Mouse (Mus musculus) hindlimb bud, embryonic 11.5 days (tissue): ENCODE measurements around the gene Ofcc1.
A peak's percentile ranks its signal among the peaks of the same experiment; 100 is the strongest.

Experiments
- DNase-seq: peaks from one replicate; pipeline ENCODE4 v3.0.0-alpha.2; 2012; ENCODE audit warnings: low read depth, low spot score; ENCODE audit errors: extremely low spot score

Gene Ofcc1

GRCm38 (mm10) chr13:40258757-40259156 lies 102.5 kb downstream of the Ofcc1 start:
- no peak for DNase-seq

DNA sequence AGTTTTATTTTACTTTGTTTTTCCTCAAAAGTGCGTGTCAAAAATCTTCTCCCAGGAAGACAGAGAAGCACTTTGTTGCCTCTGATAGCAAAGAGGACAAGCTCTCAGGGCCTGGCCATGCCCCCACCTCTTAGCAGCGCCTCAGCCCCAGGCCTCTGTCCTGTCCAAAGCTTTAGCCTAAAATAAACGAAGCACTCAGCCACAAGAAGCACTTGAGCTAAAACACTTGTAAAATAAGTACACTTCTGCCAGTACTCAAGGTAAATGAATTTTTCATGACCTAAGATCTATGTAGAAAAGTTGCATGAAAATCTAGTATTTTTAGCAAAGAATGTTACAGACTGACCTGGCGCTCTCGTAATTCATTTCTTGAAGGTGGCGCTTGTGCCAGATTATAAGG lies 117.4 kb downstream of the Ofcc1 start:
- DNase-seq = no peak

DNA sequence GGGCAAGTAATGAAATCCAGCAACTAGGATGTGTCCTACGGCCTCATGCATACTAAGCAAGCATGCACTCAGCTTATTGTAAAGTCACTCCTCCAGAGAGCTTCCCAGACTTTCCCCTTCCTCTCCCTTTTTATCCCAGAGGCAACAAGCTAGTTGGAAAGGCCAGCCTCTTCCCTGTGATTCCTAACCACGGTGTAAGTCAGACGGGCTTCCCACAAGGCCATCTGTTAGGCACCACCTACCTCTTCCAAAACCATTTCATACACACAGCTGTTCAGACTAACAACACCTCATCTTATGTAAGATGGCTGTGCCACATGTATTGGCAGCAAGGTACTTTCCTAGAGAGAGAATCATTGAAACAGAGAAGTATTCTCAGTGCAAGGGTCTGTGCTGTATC lies 124.9 kb downstream of the Ofcc1 start:
- DNase-seq = no peak

DNA sequence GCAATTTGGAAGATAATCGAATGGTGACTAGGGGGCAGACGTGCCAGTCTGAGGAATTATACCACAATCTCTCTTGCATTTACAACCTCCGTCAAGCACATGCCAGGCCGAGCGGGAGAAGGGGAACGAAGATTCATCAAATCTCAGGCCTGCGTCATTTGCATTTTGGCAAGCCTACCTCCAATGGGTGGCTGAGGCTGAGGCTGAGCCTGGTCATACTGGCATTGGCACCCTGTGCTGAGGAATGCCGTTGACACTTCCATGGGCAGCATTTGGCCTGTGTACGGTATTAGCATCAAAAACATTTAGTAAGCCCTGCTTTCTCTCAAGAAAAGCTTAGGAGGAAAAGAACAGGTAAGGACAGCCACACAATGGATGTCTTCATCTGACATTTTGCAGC lies 152.9 kb downstream of the Ofcc1 start:
- no peak for DNase-seq

DNA sequence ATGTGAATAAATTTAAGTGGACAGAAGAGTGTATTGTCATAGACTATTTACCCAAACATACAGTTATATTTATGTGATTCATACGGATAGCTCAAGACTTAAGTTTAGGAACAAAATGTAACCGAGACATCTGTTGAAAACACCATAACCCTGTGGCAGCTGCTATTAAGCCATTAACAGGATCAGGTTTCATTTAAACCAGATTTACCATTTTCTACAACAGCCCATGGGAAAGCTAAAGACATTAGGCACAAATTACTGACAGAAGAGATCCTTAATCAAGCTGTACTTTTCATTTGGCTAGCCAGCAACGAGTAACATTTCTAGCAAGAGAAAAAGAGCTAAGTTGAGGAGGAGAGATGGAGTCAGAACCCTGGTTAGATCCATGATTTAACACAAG lies 179.5 kb downstream of the Ofcc1 start:
- DNase-seq = peak; percentile 33

DNA sequence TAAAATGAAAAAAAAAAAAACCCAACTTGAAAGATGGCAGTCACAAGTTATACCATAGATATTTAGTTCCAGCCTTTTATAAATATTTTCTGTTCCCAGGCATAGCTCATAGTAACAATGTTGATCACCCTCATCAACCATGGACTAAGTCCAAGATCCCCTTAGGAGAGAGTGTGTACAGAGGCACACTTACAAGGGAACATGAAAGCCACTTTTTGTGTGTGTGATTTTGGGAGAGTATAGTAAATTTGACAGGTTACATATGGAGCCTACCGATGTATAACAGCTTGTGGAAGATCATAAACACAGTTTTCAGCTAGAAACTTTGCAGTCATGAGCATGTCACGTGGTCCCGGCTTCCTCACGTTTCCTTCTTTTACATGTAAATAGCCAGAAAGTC lies 189.5 kb downstream of the Ofcc1 start:
- DNase-seq = no peak

DNA sequence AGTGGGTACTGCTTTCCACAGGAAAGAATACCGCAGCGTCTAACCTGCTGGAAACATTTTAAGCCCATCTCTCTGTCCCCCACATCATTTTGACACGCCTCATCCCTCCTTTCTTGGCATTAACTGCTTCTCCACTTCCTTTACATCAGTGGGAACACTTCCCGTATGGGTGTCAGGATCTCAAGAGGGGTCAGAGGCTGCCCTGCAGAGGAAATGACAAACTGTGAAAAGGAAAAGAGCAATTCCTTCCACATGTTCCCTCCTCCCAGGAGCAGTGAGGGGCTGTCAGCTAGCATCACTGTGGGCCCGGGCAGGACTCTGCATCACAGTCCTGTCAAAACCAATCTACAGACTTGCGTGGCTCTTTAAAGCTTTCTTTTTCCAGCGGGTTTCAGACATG lies 193.4 kb downstream of the Ofcc1 start:
- peak; percentile 12 for DNase-seq

GRCm38 (mm10) chr13:40155466-40155865 lies 205.8 kb downstream of the Ofcc1 start:
- no peak for DNase-seq

DNA sequence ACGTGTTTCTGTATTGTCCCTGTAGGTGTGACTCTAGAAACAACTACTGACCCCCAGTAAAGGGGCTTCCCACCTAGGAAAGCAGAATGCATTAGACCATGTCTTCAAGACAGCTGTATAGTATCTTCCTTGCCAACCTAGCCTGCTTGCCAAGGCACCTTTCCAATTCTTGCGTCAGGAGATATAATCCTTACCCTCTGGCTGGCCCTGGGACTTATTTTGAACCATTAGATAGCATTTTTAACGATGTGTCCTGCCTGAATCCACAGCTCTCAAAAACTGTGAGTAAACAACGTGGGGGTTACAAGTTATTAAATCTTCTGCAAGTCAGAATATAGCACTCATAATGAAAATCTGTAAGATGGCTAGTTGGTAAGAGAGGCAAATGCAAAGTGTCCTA lies 221.3 kb downstream of the Ofcc1 start:
- DNase-seq = no peak

DNA sequence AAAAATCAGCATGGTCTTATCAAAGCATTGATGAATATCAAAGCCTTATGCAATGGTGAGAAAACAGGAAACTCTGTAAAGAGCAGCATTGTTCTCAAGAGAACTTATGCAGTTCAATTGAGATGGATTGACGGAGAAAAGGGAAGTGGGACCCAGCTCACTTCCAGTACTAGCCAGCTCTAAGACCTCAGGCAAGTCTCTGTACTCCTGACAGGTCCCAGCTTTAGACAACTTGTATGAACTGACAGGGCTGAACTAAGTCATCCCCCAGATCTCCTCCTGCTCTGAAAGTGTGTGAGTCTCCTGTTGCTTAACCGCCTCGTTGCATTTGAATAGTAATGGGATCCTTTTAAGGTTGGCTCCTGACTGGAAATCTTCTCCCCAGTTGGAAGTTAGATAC lies 225.2 kb downstream of the Ofcc1 start:
- DNase-seq = no peak

DNA sequence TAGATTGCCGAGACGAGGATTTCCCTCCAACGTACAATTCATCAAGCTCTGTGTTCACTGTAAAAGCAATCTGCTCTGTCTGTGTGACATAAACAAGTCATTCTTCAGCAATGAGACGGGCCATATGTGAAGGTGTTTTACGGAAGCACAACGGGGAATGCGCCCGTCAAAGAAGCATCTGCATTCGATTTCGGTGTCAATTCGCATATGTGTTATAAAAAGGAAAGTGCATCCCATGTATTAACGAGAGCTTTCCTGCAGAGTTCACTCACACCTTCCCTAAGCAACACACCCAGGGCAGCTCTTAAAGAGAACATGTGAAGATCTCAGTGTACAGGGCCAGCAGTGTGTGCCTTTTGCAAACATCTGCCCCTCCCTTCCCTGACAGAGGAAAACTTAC lies 225.6 kb downstream of the Ofcc1 start:
- DNase-seq = no peak

DNA sequence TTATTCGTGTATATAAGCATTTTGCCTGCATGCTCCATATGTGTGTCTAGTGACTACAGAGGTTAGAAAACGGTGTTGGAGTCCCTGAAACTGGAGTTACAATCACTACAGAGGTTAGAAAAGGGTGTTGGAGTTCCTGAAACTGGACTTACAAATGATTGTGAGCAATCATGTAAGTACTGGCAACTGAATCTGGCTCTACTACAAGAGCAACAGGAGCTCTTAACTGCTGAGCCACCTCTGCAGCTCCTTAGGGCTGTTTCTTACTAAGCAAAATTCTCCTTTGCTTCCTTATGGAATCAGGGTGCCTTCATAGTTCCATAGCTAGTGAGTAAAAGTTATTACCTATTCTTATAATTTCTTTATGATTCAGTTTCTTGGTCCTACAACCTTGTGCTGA lies 237.4 kb downstream of the Ofcc1 start:
- no peak for DNase-seq

DNA sequence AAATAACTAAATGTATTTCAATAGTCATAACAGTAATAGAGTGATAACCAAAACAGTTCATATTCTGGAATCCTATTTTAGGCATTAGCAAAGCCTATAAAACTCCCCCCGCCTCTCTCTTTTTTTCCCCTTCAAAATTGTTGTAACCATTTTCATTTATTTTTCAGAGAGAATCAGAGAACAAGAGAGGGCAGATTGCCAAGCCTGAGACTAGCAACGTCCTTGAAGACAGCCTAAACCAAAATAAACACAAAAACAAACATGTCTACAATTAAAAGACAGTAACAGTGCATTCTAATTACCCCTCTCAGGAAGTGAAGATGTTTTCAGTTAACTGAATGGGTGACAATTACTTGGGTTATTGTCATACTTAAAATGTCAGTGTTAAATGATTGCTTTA lies 248.9 kb downstream of the Ofcc1 start:
- no peak for DNase-seq

- no peak for DNase-seq
Observed at GRCm38 (mm10) chr13:40076236-40076635, 285.0 kb downstream of the Ofcc1 start.

DNA sequence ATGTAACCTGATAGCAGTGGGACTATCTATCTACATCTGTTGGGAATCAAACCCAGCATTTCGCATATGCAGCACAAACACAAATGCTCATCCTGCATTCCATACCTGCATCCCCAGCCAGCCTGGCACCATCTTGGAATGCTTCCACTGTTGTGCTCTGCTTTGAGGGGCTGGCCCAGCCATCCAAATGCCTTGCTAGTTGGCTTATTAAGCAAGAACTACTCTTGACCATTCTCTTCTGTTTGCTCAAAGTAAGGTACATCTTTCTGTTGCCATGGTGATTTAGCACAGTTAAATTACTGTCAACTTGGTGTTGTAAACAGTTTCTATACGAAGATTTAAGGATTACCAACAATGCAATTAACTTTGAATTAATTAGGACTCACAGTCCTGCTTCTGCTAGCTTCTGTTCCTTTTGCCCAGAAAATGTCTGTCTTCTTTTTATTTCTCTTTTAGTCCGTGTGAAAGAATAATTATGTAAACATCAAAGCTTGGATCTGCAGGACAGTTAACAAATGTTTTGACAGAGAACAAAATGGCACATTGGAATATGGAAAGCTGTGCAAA lies 286.3 kb downstream of the Ofcc1 start:
- no peak for DNase-seq

GRCm38 (mm10) chr13:40070004-40070403 lies 291.2 kb downstream of the Ofcc1 start:
- no peak for DNase-seq

GRCm38 (mm10) chr13:40061281-40061680 lies 300.0 kb downstream of the Ofcc1 start:
- no peak for DNase-seq

- no peak for DNase-seq
Observed at GRCm38 (mm10) chr13:40037881-40038280, 323.4 kb downstream of the Ofcc1 start.

GRCm38 (mm10) chr13:40036981-40037765 lies 324.1 kb downstream of the Ofcc1 start:
- DNase-seq = no peak

GRCm38 (mm10) chr13:40029426-40029825 lies 331.8 kb downstream of the Ofcc1 start:
- no peak for DNase-seq

DNA sequence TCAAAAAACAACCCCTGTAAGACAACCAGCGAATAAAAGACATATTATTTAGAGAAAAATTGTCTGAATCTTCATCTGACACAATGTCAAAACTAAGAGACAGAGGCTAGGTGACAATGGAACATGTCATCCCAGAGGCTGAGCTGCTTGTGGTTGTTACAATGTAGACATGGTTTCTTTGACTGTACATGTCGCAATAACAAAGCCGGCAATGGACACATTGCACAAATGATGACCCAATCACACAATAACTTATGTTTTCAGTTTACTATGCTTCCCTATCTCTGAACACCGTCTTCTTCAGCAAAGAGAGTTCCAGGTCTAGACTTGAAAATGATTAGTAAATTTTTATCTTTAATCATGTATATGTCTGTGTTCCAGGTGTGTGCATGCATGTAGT lies 332.4 kb downstream of the Ofcc1 start:
- no peak for DNase-seq

DNA sequence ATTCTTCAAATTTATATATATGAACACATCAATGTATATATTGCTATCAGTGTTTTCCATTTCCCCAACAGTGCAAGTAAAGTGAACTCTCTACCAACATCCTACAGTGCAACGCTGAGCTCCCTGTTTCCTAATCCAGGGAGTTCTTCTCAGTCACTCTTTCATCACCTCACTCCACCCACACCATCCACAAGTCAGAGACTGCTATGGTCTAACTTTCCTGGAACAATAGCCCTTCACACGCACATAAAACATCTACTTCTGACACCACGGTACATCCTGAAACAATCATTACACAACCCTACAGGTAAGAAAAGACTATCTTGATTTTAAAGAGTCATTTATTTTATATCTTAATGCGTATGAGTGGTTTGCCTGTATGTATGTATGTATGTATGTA lies 335.4 kb downstream of the Ofcc1 start:
- DNase-seq = no peak

GRCm38 (mm10) chr13:40023201-40023777 lies 338.0 kb downstream of the Ofcc1 start:
- no peak for DNase-seq
